Mouse (Mus musculus) stomach, postnatal 0 days (tissue): ENCODE measurements around the gene Tgfbr3. TPM values are rescaled to one million over a fixed set of nuclear protein-coding genes. Genes with fewer than 3 reads are reported as not detected.

Source experiments
- ATAC-seq: fragments of 200-750 bp; cut with Nextera tagmentation; 2 replicates; pipeline ENCODE4 v1.8.0; 2017; ENCODE audit not compliant: low FRiP score, low TSS enrichment
- DNase-seq: peaks from one replicate; pipeline ENCODE4 v3.0.0-alpha.2; 2016; ENCODE audit warnings: low spot score
- H3K27ac ChIP-seq: fragments of 300-500 bp; sonication (generic); replicated peaks from 2 replicates; pipeline ENCODE4 v1.5.1; 2014; ENCODE audit warnings: mild to moderate bottlenecking, control low read depth
- H3K27me3 ChIP-seq: fragments of 300-500 bp; sonication (generic); 2 replicates; pipeline ENCODE4 v1.6.1; 2014; ENCODE audit warnings: low read length; ENCODE audit not compliant: control insufficient read depth, insufficient read depth
- H3K36me3 ChIP-seq: fragments of 300-500 bp; sonication (generic); 2 replicates; pipeline ENCODE4 v1.6.1; 2014; ENCODE audit warnings: low read length, mixed read lengths; ENCODE audit not compliant: control insufficient read depth, insufficient read depth
- H3K4me1 ChIP-seq: fragments of 300-500 bp; sonication (generic); replicated peaks from 2 replicates; pipeline ENCODE4 v1.6.1; 2014; ENCODE audit warnings: antibody characterized with exemption; ENCODE audit not compliant: control insufficient read depth, insufficient read depth
- H3K4me2 ChIP-seq: fragments of 300-500 bp; sonication (generic); replicated peaks from 2 replicates; pipeline ENCODE4 v1.6.1; 2014; ENCODE audit warnings: low read depth, mild to moderate bottlenecking, control low read depth, moderate library complexity
- H3K4me3 ChIP-seq: fragments of 300-500 bp; sonication (generic); 2 replicates; pipeline ENCODE4 v1.5.1; 2014; ENCODE audit warnings: low read depth, low read length, control low read depth
- H3K9ac ChIP-seq: fragments of 300-500 bp; sonication (generic); 2 replicates; pipeline ENCODE4 v1.6.1; 2014; ENCODE audit warnings: mild to moderate bottlenecking, low read length, control low read depth, mixed read lengths
- H3K9me3 ChIP-seq: fragments of 300-500 bp; sonication (generic); 2 replicates; pipeline ENCODE4 v1.6.1; 2016; ENCODE audit warnings: low read length; ENCODE audit not compliant: control insufficient read depth
- CTCF ChIP-seq: IDR thresholded peaks from 2 replicates; pipeline ENCODE4 v1.5.1; 2016; ENCODE audit warnings: antibody characterized with exemption, low read depth, mild to moderate bottlenecking, moderate library complexity
- EP300 ChIP-seq: optimal IDR thresholded peaks from 2 replicates; pipeline ENCODE3; 2016; ENCODE audit warnings: antibody characterized with exemption
- WGBS: fragments of 180-500 bp; shearing (Covaris S2); extraction: QIAGEN DNeasy Blood & Tissue Kit; methylation state at CpG from one replicate; pipeline ENCODE4 v1.1.7; 2014; 5-methylcytosine and 5-hydroxymethylcytosine counted together
- polyA plus RNA-seq: library from polyadenylated mRNA; unstranded; fragments of >200 nt; fragmentation: Nextera tagmentation; extraction: Ambion mirVana; gene quantifications from 2 replicates; pipeline ENCODE4 v1.2.1, GENCODE M21; 2015

Gene Tgfbr3
- polyA plus RNA-seq, 1 experiment from 2014 or later = 10.6 TPM

GRCm38 (mm10) chr5:107163336-107163735, 126.1 kb downstream of the Tgfbr3 start:
- no peak overlapping the region for H3K4me2 ChIP-seq
- H3K36me3 ChIP-seq = no peaks in the 10 kb centered on the region
- no peaks in the 10 kb centered on the region for H3K27me3 ChIP-seq
- no peak overlapping the region for H3K9ac ChIP-seq
- DNase-seq (no peak), ATAC-seq (no peak)
- TF ChIP-seq CTCF = no peak
- TF ChIP-seq EP300 = no peak
- H3K4me1 ChIP-seq = peaks cover 9% of the 10 kb centered on the region; the same call in 1 of the 2 replicates
- H3K27ac ChIP-seq = no peak overlapping the region
- no peaks in the 10 kb centered on the region for H3K9me3 ChIP-seq
- H3K4me3 ChIP-seq = no peak overlapping the region

- DNase-seq (no peak), ATAC-seq (no peak)
- H3K4me2 ChIP-seq = no peak overlapping the region
- H3K27ac ChIP-seq = no peak overlapping the region
- no peaks in the 10 kb centered on the region for H3K27me3 ChIP-seq
- H3K4me1 ChIP-seq = peaks cover 9% of the 10 kb centered on the region; the same call in 1 of the 2 replicates
- H3K9me3 ChIP-seq = no peaks in the 10 kb centered on the region
- no peak overlapping the region for H3K9ac ChIP-seq
- H3K36me3 ChIP-seq = no peaks in the 10 kb centered on the region
- no peak overlapping the region for H3K4me3 ChIP-seq
- TF ChIP-seq CTCF = no peak
- no peak for TF ChIP-seq EP300
- 74% methylated on average over 6 of the region's 6 CpGs for WGBS
Measured at GRCm38 (mm10) chr5:107162812-107163211, 126.6 kb downstream of the Tgfbr3 start.

GRCm38 (mm10) chr5:107162319-107162718, 127.1 kb downstream of the Tgfbr3 start:
- Histone ChIP-seq H3K4me1 (peaks cover 9% of the 10 kb centered on the region; the same call in 1 of the 2 replicates), H3K9me3 (no peaks in the 10 kb centered on the region), H3K9ac (no peak overlapping the region), H3K27me3 (no peaks in the 10 kb centered on the region), H3K4me3 (no peak overlapping the region), H3K4me2 (no peak overlapping the region), H3K27ac (no peak overlapping the region), H3K36me3 (no peaks in the 10 kb centered on the region)
- no peak for DNase-seq
- 86% methylated on average over 4 of the region's 4 CpGs for WGBS
- TF ChIP-seq EP300 = no peak
- no peak for TF ChIP-seq CTCF
- ATAC-seq = no peak

- DNase-seq = no peak
- Histone ChIP-seq H3K36me3 (no peaks in the 10 kb centered on the region), H3K4me2 (no peak overlapping the region), H3K9ac (no peak overlapping the region), H3K27me3 (no peaks in the 10 kb centered on the region), H3K4me1 (0 out of 2 replicates have a peak, but pooled peaks cover 2% of the 10 kb centered on the region), H3K27ac (no peak overlapping the region; the same call in 1 of the 2 replicates), H3K4me3 (no peak overlapping the region), H3K9me3 (no peaks in the 10 kb centered on the region)
- ATAC-seq = no peak
- TF ChIP-seq EP300 = no peak
- no peak for TF ChIP-seq CTCF
- WGBS = 54% methylated on average over 8 of the region's 8 CpGs
Measured at GRCm38 (mm10) chr5:107159914-107160890, 129.2 kb downstream of the Tgfbr3 start.

- no peak overlapping the region for H3K4me3 ChIP-seq
- no peak for TF ChIP-seq CTCF
- no peak for TF ChIP-seq EP300
- DNase-seq (no peak), ATAC-seq (no peak)
- H3K36me3 ChIP-seq = 0 out of 2 replicates have a peak, but pooled peaks cover 2% of the 10 kb centered on the region
- H3K9me3 ChIP-seq = no peaks in the 10 kb centered on the region
- H3K4me2 ChIP-seq = no peak overlapping the region
- no peaks in the 10 kb centered on the region for H3K27me3 ChIP-seq
- H3K4me1 ChIP-seq = 0 out of 2 replicates have a peak, but pooled peaks cover 2% of the 10 kb centered on the region
- no peak overlapping the region for H3K27ac ChIP-seq
- 83% methylated on average over 7 of the region's 7 CpGs for WGBS
- H3K9ac ChIP-seq = no peak overlapping the region
Measured at GRCm38 (mm10) chr5:107158531-107159178, 130.8 kb downstream of the Tgfbr3 start.
